Mouse (Mus musculus): ENCODE results near the gene 1810049J17Rik.
"Not testable (repeated sequence)": the region's sequence is repeated elsewhere in the genome, so short reads cannot be mapped to it uniquely, and the experiment has no call there.

Gene 1810049J17Rik

DNA sequence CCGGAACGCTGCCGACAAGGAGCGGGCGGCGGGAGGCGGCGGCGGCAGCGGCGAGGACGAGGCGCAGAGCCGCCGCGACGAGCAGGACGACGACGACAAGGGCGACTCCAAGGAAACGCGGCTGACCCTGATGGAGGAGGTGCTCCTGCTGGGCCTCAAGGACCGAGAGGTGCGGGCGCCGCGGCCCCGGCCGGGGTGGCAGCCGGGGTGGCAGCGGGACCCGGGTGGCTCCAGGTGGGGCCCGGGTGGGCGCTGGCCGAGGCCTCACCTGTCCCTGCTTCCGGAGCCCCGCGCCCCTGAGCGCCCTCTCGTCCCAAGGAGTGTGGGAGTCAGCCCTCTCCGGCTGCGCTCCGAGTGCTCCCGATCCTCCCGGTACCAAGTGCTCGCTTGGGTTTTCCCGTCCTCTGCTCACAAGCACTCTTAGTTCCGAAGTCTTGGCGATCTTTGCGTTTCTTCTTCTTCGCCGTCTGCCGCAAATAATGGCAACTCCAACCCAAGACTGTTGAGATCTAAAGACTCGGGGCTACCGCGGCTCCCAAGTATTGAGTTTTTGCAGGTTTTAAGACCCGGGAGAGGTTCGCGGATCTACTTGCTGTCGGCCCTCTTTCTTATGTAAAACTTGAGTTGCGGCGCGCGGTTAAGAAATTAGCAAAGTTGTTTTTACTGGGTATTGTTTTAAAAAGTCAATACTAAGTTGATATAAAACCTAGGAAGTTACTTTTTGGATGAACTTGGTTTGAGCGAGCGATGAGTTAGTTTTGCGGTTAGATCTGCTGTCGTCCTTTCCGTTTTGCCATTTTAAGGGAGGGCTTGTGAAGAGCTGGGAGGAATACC, at the start of gene 1810049J17Rik:
Gene 1810049J17Rik (minus strand): TSS at position 112 of the 834 bp plus-strand sequence.
- peak; percentile 25 for DNase-seq (ENCODE audit: low spot score)

DNA sequence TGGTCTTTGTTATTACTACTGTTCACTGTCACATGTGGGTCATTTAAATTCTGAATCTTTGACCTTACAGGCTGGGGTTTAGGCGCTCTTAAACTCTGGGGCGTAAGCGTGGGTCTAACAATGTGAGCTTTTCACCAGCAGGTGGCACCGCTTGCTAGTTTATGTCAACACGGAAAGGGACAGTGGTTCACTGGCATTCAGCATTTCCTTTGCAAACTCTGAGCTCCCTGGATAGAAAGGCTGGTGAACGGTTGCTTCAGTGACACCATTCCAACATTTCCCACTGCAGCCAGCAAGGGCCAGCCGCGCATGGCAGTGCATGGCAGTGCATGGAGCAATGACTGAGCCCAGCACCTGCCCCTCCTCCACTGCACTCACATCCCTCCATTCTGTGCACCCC, 49.5 kb upstream of the 1810049J17Rik start:
- DNase-seq (ENCODE audit: low spot score) = peak; percentile 63

GRCm38 (mm10) chr15:12370096-12370495, 48.4 kb upstream of the 1810049J17Rik start:
- no peak for DNase-seq (ENCODE audit: low spot score)

- no peak for DNase-seq (ENCODE audit: low spot score)
These were observed 47.2 kb upstream of the 1810049J17Rik start for GRCm38 (mm10) chr15:12368850-12369249.

- no peak for DNase-seq (ENCODE audit: low spot score)
These were observed 46.7 kb upstream of the 1810049J17Rik start for GRCm38 (mm10) chr15:12368357-12368756.

GRCm38 (mm10) chr15:12367306-12368080, 45.8 kb upstream of the 1810049J17Rik start:
- no peak for DNase-seq (ENCODE audit: low spot score)

DNA sequence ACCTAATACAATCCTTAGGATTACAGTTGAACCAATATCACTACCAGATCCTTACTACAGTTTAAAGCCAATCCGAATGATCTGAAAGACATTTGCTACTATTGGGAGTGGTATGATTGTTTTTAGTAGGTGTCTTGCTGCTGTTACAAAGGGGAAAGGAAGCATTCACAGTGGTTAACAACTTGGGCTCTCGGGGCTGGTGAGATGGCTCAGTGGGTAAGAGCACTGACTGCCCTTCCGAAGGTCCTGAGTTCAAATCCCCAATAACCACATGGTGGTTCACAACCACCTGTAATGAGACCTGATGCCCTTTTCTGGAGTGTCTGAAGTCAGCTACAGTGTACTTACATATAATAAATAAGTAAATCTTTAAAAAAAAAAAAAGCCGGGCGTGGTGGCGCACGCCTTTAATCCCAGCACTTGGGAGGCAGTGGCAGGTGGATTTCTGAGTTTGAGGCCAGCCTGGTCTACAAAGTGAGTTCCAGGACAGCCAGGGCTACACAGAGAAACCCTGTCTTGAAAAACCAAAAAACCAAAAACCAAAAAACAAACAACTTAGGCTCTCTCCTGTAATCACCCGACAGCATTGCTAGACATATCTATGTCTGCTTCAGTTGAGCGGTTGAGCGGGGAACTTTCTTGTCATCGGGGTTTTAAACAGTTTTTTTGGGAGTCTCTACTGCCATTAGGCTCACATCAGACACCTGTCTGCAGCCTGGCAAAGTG, 45.0 kb upstream of the 1810049J17Rik start:
- not testable (repeated sequence) for DNase-seq (ENCODE audit: low spot score)

GRCm38 (mm10) chr15:12366072-12366469, 44.4 kb upstream of the 1810049J17Rik start:
- no peak for DNase-seq (ENCODE audit: low spot score)

GRCm38 (mm10) chr15:12365416-12366071, 43.8 kb upstream of the 1810049J17Rik start:
- no peak for DNase-seq (ENCODE audit: low spot score)

DNA sequence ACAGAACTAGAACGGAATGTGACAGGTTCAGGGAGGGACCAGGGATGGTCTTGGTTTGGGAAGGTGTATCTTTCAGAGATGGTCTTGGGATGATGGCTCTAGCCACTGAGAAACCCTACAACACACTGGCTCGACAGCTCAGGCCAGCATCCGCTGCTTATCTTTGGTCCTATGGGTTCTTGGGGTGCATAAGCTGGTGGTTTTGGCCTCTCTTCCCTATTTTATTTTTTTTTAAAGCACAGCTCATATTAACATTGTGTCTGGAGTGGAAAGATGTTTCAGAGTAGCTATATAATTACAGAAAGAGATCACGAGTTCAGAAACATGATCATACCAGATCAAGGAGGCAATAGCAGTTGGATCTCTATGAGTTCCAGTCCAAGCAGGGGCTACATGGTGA, 42.4 kb upstream of the 1810049J17Rik start:
- DNase-seq (ENCODE audit: low spot score) = no peak

GRCm38 (mm10) chr15:12362701-12363040, 41.0 kb upstream of the 1810049J17Rik start:
- no peak for DNase-seq (ENCODE audit: low spot score)

GRCm38 (mm10) chr15:12362001-12362700, 40.5 kb upstream of the 1810049J17Rik start:
- no peak for DNase-seq (ENCODE audit: low spot score)

GRCm38 (mm10) chr15:12360519-12361212, 39.0 kb upstream of the 1810049J17Rik start:
- DNase-seq (ENCODE audit: low spot score) = no peak

GRCm38 (mm10) chr15:12358384-12358783, 36.7 kb upstream of the 1810049J17Rik start:
- DNase-seq (ENCODE audit: low spot score) = no peak

DNA sequence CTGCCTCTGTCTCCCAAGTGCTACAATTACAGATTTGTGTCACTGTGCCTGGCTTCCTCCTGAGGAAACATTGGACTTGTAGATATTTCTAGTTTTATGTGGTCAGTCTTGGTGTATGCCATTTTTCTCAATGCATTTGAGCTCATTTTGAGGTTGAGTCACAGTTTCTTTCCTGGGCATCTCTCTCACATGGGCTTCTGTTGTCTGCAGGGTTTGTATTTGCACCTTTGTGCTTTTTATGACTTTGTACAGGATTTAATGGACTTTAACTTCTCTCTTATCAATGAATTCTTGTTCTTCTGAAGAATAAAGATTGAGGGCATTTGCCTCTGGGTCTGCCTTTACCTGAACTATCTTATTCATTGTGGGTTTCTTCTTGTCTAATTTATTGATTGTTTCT, 35.8 kb upstream of the 1810049J17Rik start:
- DNase-seq (ENCODE audit: low spot score) = no peak

GRCm38 (mm10) chr15:12355907-12356306, 34.2 kb upstream of the 1810049J17Rik start:
- no peak for DNase-seq (ENCODE audit: low spot score)

GRCm38 (mm10) chr15:12355261-12355660, 33.6 kb upstream of the 1810049J17Rik start:
- DNase-seq (ENCODE audit: low spot score) = no peak

- no peak for DNase-seq (ENCODE audit: low spot score)
These were observed 32.6 kb upstream of the 1810049J17Rik start for GRCm38 (mm10) chr15:12354281-12354810.

DNA sequence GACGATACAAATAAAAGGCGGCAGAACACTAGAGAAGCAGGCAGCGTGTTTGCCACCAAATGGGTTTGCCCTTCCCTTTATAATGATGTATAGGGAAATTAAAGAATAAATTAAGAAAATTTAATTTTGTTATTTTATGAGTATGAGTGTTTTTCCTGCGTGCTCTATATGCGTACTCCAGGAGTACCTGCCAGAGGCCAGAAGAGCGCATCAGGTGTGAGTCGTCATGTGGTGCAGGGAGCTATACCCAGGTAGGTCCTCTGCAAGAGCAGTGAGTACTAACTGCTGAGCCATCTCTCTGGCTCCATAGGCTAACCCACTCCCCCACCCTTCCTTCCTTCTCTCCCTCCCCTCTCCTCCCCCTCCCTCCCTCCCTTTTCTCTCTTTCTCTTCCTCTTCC, 29.8 kb upstream of the 1810049J17Rik start:
- DNase-seq (ENCODE audit: low spot score) = no peak

DNA sequence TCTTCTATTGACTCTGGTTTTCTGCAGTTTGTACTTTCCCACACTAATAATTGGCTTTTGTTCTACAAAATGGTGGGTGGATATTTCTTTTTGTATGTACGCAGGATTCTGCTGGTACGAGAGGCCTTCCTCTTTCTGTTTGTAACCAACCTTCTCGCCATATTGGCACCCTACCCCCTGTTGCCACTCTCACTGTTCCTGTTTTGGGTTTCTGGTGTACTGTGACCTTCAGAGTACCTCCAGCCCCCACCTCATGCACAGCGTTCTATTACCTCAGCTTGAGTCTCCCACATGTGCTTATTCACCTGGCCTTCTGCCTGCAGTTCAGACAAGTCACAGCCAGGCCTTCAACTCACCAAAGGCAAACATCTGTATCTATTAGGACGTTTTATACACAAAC, 28.1 kb upstream of the 1810049J17Rik start:
- no peak for DNase-seq (ENCODE audit: low spot score)
